Mouse (Mus musculus) thymus, adult 2 months (tissue): ENCODE data around the gene Tmem267. TPM values are rescaled to one million over a fixed set of nuclear protein-coding genes. Genes with fewer than 3 reads are reported as not detected.

Experiments used
- DNase-seq: peaks from one replicate; pipeline ENCODE4 v3.0.0; 2021
- H3K27ac ChIP-seq: fragments of 200-500 bp; 2 replicates; pipeline ENCODE4 v1.5.1; 2012; ENCODE audit warnings: low read length, control low read depth; ENCODE audit not compliant: control insufficient read depth, insufficient read depth
- H3K27me3 ChIP-seq: fragments of 200-500 bp; 2 replicates; pipeline ENCODE4 v1.6.1; 2012; ENCODE audit warnings: mild to moderate bottlenecking, low read length, moderate library complexity, mixed read lengths; ENCODE audit not compliant: control insufficient read depth, insufficient read depth
- H3K36me3 ChIP-seq: fragments of 200-500 bp; 2 replicates; pipeline ENCODE4 v1.6.1; 2012; ENCODE audit warnings: mild to moderate bottlenecking, low read length, moderate library complexity; ENCODE audit not compliant: control insufficient read depth, insufficient read depth
- H3K4me1 ChIP-seq: fragments of 200-500 bp; replicated peaks from 2 replicates; pipeline ENCODE4 v1.6.1; 2012; ENCODE audit warnings: low read length; ENCODE audit not compliant: control insufficient read depth, insufficient read depth
- H3K4me3 ChIP-seq: fragments of 200-500 bp; 2 replicates; pipeline ENCODE4 v1.5.1; 2012; ENCODE audit warnings: mild to moderate bottlenecking, low read length, control low read depth, moderate library complexity; ENCODE audit not compliant: control insufficient read depth, insufficient read depth
- CTCF ChIP-seq: fragments of 200-500 bp; IDR thresholded peaks from 2 replicates; pipeline ENCODE4 v1.5.1; 2012; ENCODE audit warnings: mild to moderate bottlenecking, control low read depth, low read length, moderate library complexity, borderline replicate concordance; ENCODE audit not compliant: control insufficient read depth, poor library complexity, insufficient read depth; ENCODE audit errors: extremely low read depth
- POLR2A ChIP-seq: fragments of 200-500 bp; IDR thresholded peaks from 2 replicates; pipeline ENCODE4 v1.6.1; 2012; ENCODE audit warnings: mild to moderate bottlenecking, low read length, control low read depth, moderate library complexity; ENCODE audit not compliant: control insufficient read depth, poor library complexity, insufficient read depth; ENCODE audit errors: extremely low read depth
- WGBS: fragments of 180-500 bp; shearing (Covaris S2); methylation state at CpG from one replicate; pipeline ENCODE4 v1.1.7; 2018; 5-methylcytosine and 5-hydroxymethylcytosine counted together
- polyA plus RNA-seq: library from polyadenylated mRNA; depleted of rRNA; stranded (reverse); fragments of >200 nt; gene quantifications from 2 replicates; pipeline ENCODE4 v1.2.3, GENCODE M21; 2012

The Tmem267 gene
- polyA plus RNA-seq, 1 experiment = 10.4 TPM

DNA sequence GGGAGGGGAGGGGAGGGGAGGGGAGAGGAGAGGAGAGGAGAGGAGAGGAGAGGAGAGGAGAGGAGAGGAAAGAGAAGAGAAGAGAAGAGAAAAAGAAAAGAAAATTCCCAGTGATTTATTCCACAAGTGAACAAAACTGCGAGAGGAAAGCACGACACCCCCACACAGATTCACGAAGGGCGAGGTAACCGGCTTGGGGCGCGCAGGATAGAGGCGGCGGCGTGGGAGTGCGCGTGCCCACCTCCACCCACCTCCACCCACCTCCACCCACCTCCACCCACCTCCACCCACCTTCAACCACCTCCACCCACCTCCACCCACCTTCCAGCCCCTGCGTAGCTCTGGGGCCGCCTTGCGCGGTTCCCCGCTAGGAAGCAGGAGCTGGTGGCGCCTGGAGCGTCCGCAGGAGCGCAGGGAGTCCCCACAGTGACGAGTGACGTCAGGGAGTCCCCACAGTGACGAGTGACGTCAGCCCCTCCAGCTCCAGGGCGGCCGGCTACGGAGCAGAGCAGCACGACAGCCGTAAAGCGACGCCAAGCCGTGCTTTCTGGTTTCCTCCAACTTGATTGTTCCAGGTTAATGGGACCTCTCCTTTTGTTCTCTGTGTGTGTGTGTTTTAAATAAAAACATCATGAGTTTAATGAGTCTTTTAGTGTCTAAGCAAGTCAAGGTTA is 143.8 kb downstream of the Tmem267 start:
- H3K27me3 ChIP-seq = no peaks in the 10 kb centered on the region
- TF ChIP-seq CTCF (peak; percentile 32; the same call in 1 of the 2 replicates), POLR2A (no peak)
- no peak overlapping the region for H3K27ac ChIP-seq
- no peaks in the 10 kb centered on the region for H3K36me3 ChIP-seq
- peak overlapping the region; percentile 43 for H3K4me3 ChIP-seq
- DNase-seq = peak; percentile 77
- WGBS = 10% methylated on average over 26 of the region's 33 CpGs
- H3K4me1 ChIP-seq = no peaks in the 10 kb centered on the region

DNA sequence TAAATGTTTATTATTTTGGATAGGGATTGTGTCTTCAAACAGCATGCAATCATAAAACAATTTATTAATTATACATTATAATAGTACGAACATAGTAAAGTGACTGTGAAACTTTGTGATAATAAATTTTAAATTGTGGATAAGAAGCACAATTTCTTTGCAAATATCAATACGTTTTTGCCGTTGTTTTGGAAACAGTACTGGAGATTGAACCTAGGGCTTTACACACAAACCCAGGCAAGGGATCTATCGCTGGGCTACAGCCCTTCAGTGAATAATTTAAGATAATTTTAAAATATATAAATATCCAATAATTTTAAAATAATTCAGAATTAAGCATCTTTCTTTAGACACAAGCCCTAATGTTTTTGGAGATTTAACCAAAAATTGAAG is 144.3 kb downstream of the Tmem267 start:
- TF ChIP-seq CTCF (no peak), POLR2A (no peak)
- DNase-seq = no peak
- Histone ChIP-seq H3K4me3 (no peak overlapping the region), H3K4me1 (no peaks in the 10 kb centered on the region), H3K36me3 (no peaks in the 10 kb centered on the region), H3K27ac (no peak overlapping the region), H3K27me3 (no peaks in the 10 kb centered on the region)
- WGBS = 92% methylated on average over 4 of the region's 4 CpGs

DNA sequence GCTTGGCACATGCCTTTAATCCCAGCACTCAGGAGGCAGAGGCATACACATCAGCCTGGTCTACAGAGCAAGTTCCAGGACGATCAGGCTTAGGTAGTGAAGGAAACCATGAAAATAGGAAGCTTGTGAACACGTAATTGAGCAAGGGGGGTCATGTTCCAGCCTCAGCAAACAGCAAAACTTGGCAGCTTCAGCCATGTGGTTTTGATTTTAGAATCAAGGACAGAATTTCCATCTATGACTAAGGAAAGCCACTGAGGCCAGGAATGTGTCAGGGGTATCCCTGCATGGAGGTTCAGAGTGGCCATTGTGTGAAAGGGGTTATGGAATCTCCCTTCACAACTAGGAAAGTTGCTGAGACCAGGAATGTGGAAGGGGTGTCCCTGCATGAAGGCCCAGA is 147.7 kb downstream of the Tmem267 start:
- Histone ChIP-seq H3K36me3 (no peaks in the 10 kb centered on the region), H3K27ac (no peak overlapping the region), H3K4me3 (no peak overlapping the region), H3K27me3 (no peaks in the 10 kb centered on the region), H3K4me1 (no peaks in the 10 kb centered on the region)
- no peak for DNase-seq
- no peak for TF ChIP-seq POLR2A
- TF ChIP-seq CTCF = no peak
- 60% methylated on average over 2 of the region's 2 CpGs for WGBS

- no peak for DNase-seq
- 97% methylated on average over 4 of the region's 4 CpGs for WGBS
- Histone ChIP-seq H3K27ac (no peak overlapping the region), H3K36me3 (no peaks in the 10 kb centered on the region), H3K4me1 (no peaks in the 10 kb centered on the region), H3K27me3 (no peaks in the 10 kb centered on the region), H3K4me3 (no peak overlapping the region)
- TF ChIP-seq CTCF = no peak
- no peak for TF ChIP-seq POLR2A
Measured at GRCm38 (mm10) chr13:119637837-119638236, 150.0 kb downstream of the Tmem267 start.

- no peak overlapping the region for H3K27ac ChIP-seq
- DNase-seq = no peak
Measured at GRCm38 (mm10) chr13:119638449-119638848, 150.6 kb downstream of the Tmem267 start.

GRCm38 (mm10) chr13:119639302-119639701 is 151.5 kb downstream of the Tmem267 start:
- no peak for DNase-seq
- Histone ChIP-seq H3K36me3 (no peaks in the 10 kb centered on the region), H3K27me3 (no peaks in the 10 kb centered on the region), H3K4me3 (no peak overlapping the region), H3K27ac (no peak overlapping the region), H3K4me1 (no peaks in the 10 kb centered on the region)
- WGBS = 23% methylated on average over 5 of the region's 5 CpGs
- TF ChIP-seq CTCF = no peak
- no peak for TF ChIP-seq POLR2A

More at GRCm38 (mm10) chr13:119638449-119638848, 150.6 kb downstream of the Tmem267 start:
- Histone ChIP-seq H3K27me3 (no peaks in the 10 kb centered on the region), H3K4me1 (no peaks in the 10 kb centered on the region), H3K4me3 (no peak overlapping the region), H3K36me3 (no peaks in the 10 kb centered on the region)
- 93% methylated on average over 5 of the region's 5 CpGs for WGBS
- no peak for TF ChIP-seq CTCF

DNA sequence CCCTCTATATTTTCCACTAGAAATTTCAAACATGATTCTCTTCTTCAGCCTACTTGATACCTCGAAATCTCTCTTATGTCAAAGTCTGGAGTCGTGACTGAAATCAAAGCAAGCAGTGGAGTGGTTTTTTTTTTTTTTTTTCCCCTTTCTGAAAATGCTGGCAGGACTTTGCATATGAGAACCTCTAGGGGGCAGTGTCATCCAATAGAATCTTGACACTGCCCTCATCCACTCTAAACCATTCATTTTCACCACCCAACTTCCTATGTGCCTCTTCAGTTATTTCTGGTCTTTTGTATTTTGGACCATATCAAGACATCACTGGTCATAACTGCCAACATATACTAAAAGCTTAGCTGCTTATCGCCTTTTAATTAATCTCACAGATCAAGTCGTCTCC is 152.7 kb downstream of the Tmem267 start:
- H3K36me3 ChIP-seq = no peaks in the 10 kb centered on the region
- no peaks in the 10 kb centered on the region for H3K27me3 ChIP-seq
- peak; percentile 26 for DNase-seq
- 47% methylated on average over 4 of the region's 4 CpGs for WGBS
- no peaks in the 10 kb centered on the region for H3K4me1 ChIP-seq
- no peak overlapping the region for H3K4me3 ChIP-seq
- no peak overlapping the region for H3K27ac ChIP-seq
- no peak for TF ChIP-seq POLR2A
- no peak for TF ChIP-seq CTCF
